Mouse (Mus musculus) olfactory bulb, adult 2 months (tissue): ENCODE measurements at regions not wholly inside any gene's neighbourhood (a gene's known extent, or its start where the extent isn't known, plus 50 kb on each side); places are given as distances from the start of the nearest gene placed in this dataset.

Source experiments
- CTCF ChIP-seq: fragments of 200-500 bp; IDR thresholded peaks from 2 replicates; pipeline ENCODE4 v1.5.1; 2012; ENCODE audit warnings: low read depth, mild to moderate bottlenecking, low read length, moderate library complexity; ENCODE audit not compliant: insufficient read depth
- POLR2A ChIP-seq: fragments of 200-500 bp; IDR thresholded peaks from 2 replicates; pipeline ENCODE4 v1.6.1; 2012; ENCODE audit warnings: mild to moderate bottlenecking, low read depth, low read length, moderate library complexity; ENCODE audit not compliant: insufficient read depth

- TF ChIP-seq CTCF (no peak), POLR2A (no peak)
Measured at GRCm38 (mm10) chr8:92270636-92271035, 86.8 kb upstream of the Irx5 start.
